Mouse (Mus musculus) G1E (cell line): ENCODE measurements around the gene Dph2.

ENCODE experiments used
- CTCF ChIP-seq: IDR thresholded peaks from 2 replicates; pipeline ENCODE4 v1.5.1; 2012; ENCODE audit warnings: low read depth, low read length, inconsistent platforms, mixed read lengths
- GATA1 ChIP-seq: IDR thresholded peaks from 2 replicates; pipeline ENCODE4 v1.6.1; 2012; ENCODE audit warnings: borderline replicate concordance, low read length, inconsistent platforms, mixed read lengths
- GATA2 ChIP-seq: IDR thresholded peaks from 2 replicates; pipeline ENCODE4 v1.6.1; 2012; ENCODE audit warnings: low read depth, low read length, inconsistent platforms, borderline replicate concordance
- TAL1 ChIP-seq: conservative IDR thresholded peaks from 2 replicates; pipeline ENCODE4 v1.6.1; 2012; ENCODE audit warnings: low read depth, low read length, inconsistent platforms, mixed read lengths

- no peak for TF ChIP-seq CTCF
- TF ChIP-seq GATA1: no peak
- no peak for TF ChIP-seq TAL1
- no peak for TF ChIP-seq GATA2
Measured at GRCm38 (mm10) chr4:117841566-117841965, 50.3 kb downstream of the Dph2 start.
